Mouse (Mus musculus) layer of hippocampus, adult 11-12 months (tissue): ENCODE data around the gene Kbtbd3.

Source experiments
- DNase-seq: peaks from one replicate; pipeline ENCODE4 v3.0.0; 2022; ENCODE audit warnings: low spot score

Gene Kbtbd3

DNA sequence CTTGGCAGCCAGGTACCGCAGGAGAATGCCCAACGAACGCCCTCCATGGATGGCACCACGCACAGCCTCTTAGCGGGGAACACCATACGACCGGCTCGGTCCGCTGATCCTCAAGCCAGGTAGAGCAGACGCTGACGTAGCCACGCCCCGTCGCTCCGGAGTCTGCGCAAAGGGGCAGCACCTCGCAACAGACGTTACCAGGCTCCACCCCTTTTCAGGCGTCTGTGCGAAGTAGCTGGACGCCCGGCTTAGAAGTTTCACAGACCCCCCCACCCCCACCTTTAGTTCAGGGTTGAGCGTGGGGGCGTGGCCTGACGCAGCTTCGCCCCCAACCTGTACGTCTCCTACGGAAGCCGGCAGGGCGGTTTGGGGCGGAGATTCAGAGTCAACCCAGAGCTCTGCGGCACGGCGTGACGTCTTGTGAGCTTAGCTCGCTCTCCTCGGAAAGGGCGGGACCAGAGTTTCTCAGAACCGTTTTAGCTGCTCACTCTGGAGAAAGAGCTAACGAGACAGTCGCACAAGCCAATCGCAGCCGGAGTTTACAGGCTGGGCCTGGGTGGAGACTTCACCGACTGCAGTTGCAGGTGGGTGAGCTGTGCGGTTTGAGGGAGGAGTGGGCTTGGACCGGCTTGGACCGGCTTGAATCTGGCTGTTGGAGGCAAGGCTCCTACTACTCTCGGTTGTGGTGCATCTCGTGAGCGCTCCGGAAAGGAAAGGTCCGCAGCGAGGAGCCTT, at the start of gene Kbtbd3, which contains the start of gene Aasdhppt:
Kbtbd3 (plus strand) TSS at position 483 of the 735 bp plus-strand sequence.
Aasdhppt (minus strand) TSS at position 121 of the 735 bp plus-strand sequence.
- peak; percentile 99 for DNase-seq

DNA sequence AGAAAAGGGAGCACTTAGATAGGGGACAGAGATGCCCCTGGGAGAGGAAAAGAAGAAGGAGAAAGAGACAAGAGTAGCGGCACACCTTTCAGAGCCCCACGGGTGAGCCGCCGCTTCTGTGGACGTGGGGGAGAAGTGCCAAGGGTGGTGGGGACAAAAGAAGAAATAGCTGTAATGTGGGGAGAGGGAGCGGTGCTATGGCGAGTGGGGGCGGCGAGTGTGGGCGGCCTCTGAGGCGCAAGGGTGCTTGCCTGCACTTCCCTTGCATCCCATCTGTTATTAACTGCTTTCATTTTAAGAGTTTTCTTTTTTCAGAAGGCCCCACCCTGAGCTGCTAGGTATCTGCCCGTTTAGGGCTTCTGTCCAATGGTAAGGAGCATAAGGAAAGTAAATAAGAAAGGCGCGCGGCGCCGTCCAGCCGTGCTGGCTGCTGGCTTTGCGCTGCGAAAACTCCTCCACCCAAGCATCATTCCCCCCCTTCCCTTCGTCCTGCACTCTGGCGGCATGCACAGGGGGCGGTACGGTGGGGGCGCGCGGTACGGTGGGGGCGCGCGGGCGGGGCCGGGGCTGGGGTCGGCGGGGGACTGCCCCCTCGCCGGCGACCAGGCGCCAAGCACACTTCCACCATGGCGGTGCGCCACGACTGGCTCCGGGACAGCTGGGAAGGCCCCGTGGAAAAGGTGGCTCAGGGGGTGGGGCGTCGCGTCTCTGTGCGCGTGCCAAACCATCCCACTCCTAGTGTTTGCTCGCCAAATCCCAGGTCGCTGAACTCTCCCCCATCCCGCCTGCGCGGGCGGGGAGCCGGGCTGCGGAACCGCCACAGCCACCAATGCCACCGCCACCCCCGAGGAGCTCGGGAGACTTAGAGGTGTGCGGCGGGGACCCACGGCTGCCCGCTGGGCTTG, 49.5 kb upstream of the Kbtbd3 start:
- no peak for DNase-seq

DNA sequence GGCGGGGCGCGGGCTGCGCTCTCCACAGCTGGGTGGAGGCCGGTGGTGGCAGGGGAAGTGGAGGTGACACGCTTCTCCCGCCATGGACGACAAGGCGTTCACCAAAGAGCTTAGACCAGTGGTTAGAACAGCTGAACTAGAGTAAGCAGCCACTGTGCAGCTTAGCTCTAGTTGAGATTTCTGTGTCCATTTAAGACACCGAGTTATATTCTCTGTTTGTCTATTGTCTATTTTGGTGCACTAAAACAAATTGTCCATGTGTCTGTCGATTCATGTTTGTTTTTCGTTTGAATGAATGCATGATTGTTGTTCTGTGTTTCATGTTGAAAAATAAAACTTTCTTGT, 48.9 kb upstream of the Kbtbd3 start:
- DNase-seq = no peak

DNA sequence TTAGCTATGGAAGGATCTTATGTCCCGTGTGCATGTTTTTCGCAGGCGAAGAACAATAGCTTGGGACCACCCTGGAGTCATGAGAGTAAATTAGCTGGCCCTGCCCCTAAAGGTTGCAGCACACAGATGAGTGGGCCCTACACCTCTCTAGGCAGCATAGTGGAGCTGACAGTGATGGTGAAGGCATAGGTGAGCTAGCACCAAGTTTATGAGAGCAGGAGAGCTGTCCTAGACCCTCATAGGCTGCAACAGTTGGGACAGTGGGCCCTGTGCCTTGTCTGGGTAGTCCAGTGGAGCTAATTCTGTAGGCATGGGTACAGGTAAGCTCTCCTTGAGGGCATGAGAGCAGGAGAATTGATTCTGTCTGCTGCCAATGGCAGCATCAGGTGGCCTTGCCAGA, 42.8 kb upstream of the Kbtbd3 start:
- no peak for DNase-seq

DNA sequence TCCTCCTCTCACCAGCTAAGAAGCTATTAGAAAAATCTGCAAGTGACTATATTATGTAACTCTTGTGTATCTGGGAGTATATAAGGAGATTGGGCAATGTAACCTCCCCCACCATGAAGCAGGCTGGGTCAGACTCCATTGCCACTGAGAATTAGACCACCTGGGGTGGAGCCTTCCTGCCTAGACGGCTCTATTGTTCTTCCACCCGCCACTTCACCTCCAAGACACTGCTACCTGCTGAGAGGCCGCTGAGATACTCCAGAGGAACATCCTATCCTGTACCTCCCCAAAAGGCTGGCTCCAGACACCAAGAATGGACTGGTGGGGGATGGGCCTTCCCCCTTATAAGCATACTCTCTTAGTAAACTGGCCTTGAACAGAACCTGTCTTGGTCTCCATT, 25.8 kb upstream of the Kbtbd3 start:
- no peak for DNase-seq

DNA sequence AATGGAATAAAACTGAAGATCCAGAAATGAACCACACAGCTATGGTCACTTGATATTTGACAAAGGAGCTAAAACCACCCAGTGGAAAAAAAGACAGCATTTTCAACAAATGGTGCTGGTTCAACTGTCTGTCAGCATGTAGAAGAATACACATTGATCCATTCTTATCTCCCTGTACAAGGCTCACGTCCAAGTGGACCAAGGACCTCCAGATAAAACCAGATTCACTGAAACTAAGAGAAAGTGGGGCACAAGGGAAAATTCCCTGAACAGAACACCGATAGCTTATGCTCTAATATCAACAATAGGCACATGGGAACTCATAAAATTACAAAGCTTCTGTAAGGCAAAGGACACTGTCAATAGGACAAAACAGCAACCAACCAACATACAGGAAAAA, 9.2 kb upstream of the Kbtbd3 start:
- no peak for DNase-seq

DNA sequence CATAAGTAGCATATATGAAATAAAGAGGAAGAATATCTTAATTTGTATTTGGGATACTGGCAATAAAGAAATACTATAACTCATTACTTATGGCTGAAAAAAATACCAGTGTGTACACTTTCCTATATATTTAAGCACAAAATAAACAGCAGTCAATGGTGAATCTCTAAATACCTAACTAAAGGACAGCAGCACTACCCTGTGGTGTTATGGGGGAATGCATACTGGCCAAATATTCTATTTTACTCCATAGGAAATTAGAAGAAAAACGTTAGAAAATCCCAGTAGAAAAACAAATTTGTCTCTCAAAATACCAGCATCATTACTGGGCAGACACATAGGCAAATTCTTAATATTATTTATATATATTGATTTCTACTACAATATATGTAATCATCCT, 4.8 kb upstream of the Kbtbd3 start:
- DNase-seq = no peak

DNA sequence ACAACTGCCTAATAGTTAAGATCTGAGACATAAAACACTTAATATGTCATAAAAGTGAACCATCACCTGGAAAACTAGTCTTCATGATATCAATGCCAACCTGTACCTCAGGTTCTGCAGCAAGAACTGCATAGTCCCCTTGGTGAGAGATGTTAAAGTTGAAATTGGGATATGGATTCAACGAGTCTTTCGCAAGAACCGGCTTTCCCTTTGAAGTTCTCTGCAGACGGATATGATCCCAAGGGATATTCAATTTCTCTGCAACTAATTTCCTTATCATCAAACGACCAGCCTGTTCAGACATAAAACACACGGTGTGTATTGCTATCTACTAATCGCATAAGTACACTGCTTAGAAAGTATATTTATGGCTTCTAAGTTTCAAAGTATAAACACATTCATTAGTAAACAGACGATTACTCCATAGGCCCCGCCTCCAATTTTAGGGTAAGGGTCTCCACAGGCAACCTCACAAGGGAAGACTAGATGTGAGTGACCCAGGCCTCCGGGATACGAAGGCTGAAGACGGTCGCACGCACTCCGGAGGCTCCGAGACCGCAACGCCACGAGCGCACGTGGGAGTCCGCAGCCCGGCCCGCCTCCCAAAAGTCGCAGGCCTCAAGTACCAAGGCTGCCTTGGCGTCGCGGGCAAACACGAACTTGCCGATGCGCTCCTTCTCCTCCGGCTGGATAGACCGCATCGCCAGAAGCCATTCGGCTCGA, 844 bp upstream of the Kbtbd3 start:
- DNase-seq = no peak

DNA sequence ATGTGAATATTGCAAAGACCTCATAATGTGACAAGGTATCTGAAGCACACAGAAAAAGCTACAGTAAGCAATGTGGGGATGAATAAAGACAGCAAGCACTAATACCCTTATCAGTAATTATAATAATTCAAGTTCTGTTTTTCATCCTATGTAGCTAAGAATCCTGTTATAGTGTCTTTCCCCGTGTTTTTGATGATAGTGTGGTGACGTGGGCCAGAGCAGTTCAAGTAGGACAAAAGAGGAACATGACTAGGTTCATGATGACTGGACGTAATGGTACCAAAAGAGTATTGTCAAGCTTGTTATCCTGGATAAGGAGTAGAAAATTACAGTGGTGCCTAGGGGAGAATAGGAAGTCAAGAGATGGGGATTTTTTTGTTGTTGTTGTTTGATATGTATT, 1.1 kb downstream of the Kbtbd3 start:
- no peak for DNase-seq

DNA sequence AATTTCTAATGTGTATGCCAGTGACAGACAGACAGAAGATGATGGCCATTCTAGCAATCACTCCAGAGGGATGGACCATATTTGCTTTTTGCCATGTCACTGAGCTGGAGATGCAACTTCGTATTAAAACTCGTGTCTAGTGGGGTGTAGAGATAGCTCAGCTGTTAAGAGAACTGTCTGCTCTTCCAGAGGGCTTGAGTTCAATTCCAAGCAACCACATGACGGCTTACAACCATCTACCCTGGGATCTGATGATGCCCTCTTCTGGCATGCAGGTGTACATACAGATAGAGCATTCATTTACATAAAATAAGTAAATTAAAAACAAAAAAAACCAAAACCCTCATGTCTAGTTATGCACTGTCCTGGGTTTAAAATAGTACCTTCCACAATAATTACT, 1.5 kb downstream of the Kbtbd3 start:
- no peak for DNase-seq

DNA sequence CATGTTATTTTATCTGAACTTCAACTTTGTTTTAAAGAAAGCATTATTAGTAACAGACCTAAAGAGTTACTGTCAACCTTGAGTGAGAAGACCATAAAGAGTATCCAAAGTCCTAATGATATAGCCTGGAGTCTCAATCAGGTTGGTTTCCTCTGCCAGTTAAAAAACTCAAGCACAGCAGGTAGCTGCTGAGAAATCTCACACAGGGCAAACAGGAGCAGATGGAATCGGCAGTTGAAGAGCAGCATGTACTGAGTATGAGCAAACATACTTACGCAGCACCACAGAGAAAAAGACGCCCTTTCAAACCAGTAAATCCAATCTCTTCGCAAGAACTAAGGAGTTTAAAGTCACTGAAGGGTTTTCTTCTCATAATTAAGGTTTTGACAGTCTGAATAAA, 4.3 kb downstream of the Kbtbd3 start:
- no peak for DNase-seq

DNA sequence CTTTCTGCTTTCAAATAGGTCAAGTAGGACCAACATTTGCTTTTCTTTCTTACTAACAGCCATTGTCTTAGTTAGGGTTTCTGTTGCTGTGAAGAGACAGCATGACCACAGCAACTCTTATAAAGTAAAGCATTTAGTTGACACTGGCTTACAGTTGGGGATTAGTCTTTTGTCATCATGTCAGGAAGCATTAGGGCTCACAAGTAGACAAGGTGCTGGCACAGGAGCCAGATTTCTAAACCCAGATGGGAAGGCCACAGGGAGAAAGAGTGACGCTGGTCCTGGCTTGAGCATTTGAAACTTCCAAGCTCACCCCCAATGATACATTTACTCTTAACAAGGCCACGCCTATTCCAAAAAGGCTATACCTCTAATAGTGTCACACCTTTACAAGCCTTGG, 6.1 kb downstream of the Kbtbd3 start:
- no peak for DNase-seq

DNA sequence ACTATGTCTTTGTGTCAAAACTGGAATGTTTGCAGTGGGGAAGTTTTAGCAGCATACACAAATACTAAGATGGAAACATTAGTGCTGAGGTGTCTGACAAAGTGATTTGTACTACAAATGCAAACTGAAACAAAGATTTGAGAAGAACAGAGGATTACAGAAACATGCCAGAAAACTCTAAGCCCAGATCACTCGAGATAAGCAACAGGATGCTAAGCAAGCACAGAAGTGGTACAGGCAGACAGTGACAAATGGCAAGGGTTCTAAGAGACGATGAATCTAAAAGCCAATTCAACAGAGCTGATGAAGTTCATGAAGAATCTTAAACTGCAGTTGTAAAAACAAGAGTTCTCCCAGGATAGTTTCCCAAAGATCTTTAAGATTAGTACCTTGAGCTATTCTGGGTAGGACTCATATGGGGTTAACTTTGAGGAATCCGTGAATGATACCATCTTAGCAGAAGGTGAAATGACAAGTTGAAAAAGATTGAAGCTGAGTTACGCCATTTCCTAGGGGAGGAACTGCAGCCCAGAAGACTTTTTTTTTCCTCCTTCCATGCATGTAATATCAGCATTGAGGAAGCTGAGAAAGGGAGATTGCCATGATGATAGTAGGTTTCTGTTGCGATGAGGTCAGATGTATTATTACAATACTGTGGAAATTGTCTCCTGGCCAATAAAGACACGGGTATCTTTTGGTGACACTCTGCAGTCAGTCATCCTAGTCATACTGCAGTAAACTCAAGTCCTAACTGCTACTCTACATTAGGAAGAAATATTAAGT, 9.5 kb downstream of the Kbtbd3 start:
- DNase-seq = no peak

DNA sequence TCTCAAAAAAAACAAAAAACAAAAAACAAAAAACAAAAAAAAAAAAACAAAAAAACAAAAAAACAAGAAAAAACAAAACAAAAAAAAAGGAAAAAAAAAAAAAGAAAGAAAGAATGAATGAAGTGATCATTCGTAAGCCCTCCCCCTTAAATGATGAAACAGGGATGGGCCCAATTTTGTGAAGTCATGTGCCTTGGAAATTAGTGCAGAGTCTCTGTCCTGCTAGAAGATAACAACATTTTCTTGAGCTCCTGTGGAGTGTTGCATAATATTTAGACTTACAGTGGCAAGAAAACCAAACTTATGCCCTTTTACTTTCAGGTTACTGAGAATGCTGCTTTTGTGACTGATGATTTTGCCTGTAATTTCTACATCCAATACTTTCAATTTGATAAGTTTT, 43.5 kb downstream of the Kbtbd3 start:
- DNase-seq = no peak

DNA sequence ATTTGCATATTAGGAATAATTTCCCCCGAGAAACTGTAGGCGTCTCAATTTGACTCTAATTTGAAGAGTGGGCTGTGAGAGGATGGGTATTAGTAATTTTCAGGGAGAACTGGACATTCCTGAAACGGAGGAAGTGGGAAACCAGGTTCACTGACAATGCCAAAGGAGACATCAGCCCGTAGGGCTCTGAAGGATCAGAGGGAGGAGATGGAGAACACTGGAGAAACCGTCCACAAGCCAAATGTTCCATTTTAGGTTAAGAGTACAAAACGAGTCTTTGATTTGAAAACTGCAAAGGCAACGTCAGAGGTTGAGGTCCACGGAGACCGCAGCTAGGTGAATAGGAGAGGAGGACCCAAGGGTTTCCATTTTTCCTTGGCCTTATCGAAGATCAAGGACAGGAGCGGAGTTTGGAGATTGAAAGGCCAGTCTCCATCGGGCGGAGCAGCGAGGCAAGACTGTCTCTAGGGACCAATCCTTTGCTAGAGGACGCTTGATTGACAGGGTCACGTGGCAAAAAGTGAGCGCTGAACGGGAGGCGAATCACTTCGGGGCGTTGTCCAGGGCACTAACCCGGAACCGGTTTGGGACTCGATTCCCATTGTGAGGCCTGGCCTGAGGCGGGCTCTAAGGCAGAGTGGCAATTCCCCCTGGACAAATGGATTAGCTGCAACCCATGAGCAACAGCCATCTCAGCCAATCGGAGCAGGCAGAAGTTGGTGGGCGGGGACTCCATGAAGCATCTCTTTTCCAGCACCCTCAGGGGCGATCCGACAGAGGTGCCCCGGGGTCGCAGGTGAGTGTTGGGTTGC, 66.4 kb downstream of the Kbtbd3 start, which contains the start of gene Msantd4:
Msantd4 (plus strand) TSS at position 735 of the 812 bp plus-strand sequence.
- peak; percentile 99 for DNase-seq

DNA sequence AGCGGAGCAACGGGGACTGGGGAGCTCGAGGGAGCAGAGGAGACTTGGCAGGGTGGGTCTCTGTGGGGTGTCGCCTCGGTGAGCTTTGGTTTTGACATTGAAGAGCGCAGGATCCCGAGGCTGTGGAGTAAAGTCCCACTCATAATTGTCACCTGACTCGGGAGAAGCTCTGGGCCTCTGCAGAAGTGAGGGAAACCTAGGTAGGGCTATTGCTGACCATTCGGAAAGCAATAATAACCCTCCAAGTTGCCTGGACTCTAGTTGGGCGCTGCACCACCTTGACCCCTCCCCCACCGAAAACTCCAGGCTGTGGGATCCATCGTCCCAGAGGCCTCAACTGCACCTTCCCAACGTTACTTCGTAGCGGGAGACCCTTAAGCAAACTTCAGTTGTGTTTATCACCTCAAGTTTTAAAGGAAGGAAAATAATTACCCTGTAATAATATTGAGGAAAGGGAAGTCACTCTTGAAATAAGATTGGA, 67.0 kb downstream of the Kbtbd3 start:
- DNase-seq = no peak
